Mouse (Mus musculus): ENCODE data around the gene Tnpo1. TPM values are rescaled to one million over a fixed set of nuclear protein-coding genes. Genes with fewer than 3 reads are reported as not detected.
A peak's percentile ranks its signal among the peaks of the same experiment; 100 is the strongest.

Gene Tnpo1
- polyA plus RNA-seq, 1 experiment from 2014 or later: 46.5 TPM

- peaks cover 3% of the 10 kb centered on the region; the same call in 1 of the 2 replicates for H3K4me1 ChIP-seq (ENCODE audit: insufficient read depth)
- WGBS: 62% methylated on average over 4 of the region's 4 CpGs
These were observed 10.6 kb downstream of the Tnpo1 start for GRCm38 (mm10) chr13:98915591-98915990.

GRCm38 (mm10) chr13:98914844-98915212, 11.4 kb downstream of the Tnpo1 start:
- no peaks in the 10 kb centered on the region for H3K9me3 ChIP-seq (ENCODE audit: low read depth, low read length)
- no peak for ATAC-seq (ENCODE audit: insufficient read depth)
- no peak overlapping the region for H3K27ac ChIP-seq (ENCODE audit: low read depth)
- peaks cover 13% of the 10 kb centered on the region; the same call in 1 of the 2 replicates for H3K36me3 ChIP-seq (ENCODE audit: insufficient read depth)
- H3K4me3 ChIP-seq (ENCODE audit: low read depth, low read length): no peak overlapping the region
- H3K27me3 ChIP-seq (ENCODE audit: insufficient read depth, low read length): no peaks in the 10 kb centered on the region
- peaks cover 3% of the 10 kb centered on the region; the same call in 1 of the 2 replicates for H3K4me1 ChIP-seq (ENCODE audit: insufficient read depth)
- 69% methylated on average over 5 of the region's 5 CpGs for WGBS
- no peak overlapping the region for H3K9ac ChIP-seq
- TF ChIP-seq CTCF (IDR thresholded peaks at IDR 0.05; ENCODE audit: low read depth): no peak
- H3K4me2 ChIP-seq: no peak overlapping the region
- DNase-seq: no peak

More at GRCm38 (mm10) chr13:98915591-98915990, 10.6 kb downstream of the Tnpo1 start:
- peaks cover 13% of the 10 kb centered on the region; the same call in 1 of the 2 replicates for H3K36me3 ChIP-seq (ENCODE audit: insufficient read depth)
- H3K27ac ChIP-seq (ENCODE audit: low read depth): no peak overlapping the region
- no peak for TF ChIP-seq CTCF (IDR thresholded peaks at IDR 0.05; ENCODE audit: low read depth)
- H3K4me2 ChIP-seq: no peak overlapping the region
- DNase-seq: no peak
- no peak overlapping the region for H3K4me3 ChIP-seq (ENCODE audit: low read depth, low read length)
- no peaks in the 10 kb centered on the region for H3K27me3 ChIP-seq (ENCODE audit: insufficient read depth, low read length)
- no peak overlapping the region for H3K9ac ChIP-seq
- ATAC-seq (ENCODE audit: insufficient read depth): no peak
- no peaks in the 10 kb centered on the region for H3K9me3 ChIP-seq (ENCODE audit: low read depth, low read length)

GRCm38 (mm10) chr13:98914010-98914843, 12.0 kb downstream of the Tnpo1 start:
- Histone ChIP-seq H3K9me3 (ENCODE audit: low read depth, low read length) (no peaks in the 10 kb centered on the region), H3K36me3 (ENCODE audit: insufficient read depth) (peaks cover 9% of the 10 kb centered on the region; the same call in 1 of the 2 replicates), H3K4me3 (ENCODE audit: low read depth, low read length) (no peak overlapping the region), H3K27me3 (ENCODE audit: insufficient read depth, low read length) (no peaks in the 10 kb centered on the region), H3K27ac (ENCODE audit: low read depth) (no peak overlapping the region), H3K4me1 (ENCODE audit: insufficient read depth) (peaks cover 3% of the 10 kb centered on the region; the same call in 1 of the 2 replicates), H3K4me2 (no peak overlapping the region), H3K9ac (no peak overlapping the region)
- ATAC-seq (ENCODE audit: insufficient read depth) (0 out of 2 replicates have a peak, but pooled peaks have one; percentile 44), DNase-seq (peak; percentile 31)
- TF ChIP-seq CTCF (IDR thresholded peaks at IDR 0.05; ENCODE audit: low read depth): no peak
- WGBS: 64% methylated on average over 14 of the region's 14 CpGs

- no peak overlapping the region for H3K4me3 ChIP-seq (ENCODE audit: low read depth, low read length)
- ATAC-seq (ENCODE audit: insufficient read depth) (no peak), DNase-seq (no peak)
- H3K4me1 ChIP-seq (ENCODE audit: insufficient read depth): peaks cover 3% of the 10 kb centered on the region; the same call in 1 of the 2 replicates
- H3K36me3 ChIP-seq (ENCODE audit: insufficient read depth): peaks cover 5% of the 10 kb centered on the region; the same call in 1 of the 2 replicates
- H3K9ac ChIP-seq: no peak overlapping the region
- H3K27ac ChIP-seq (ENCODE audit: low read depth): no peak overlapping the region
- H3K4me2 ChIP-seq: no peak overlapping the region
- TF ChIP-seq CTCF (IDR thresholded peaks at IDR 0.05; ENCODE audit: low read depth): no peak
- H3K27me3 ChIP-seq (ENCODE audit: insufficient read depth, low read length): no peaks in the 10 kb centered on the region
- 59% methylated on average over 7 of the region's 7 CpGs for WGBS
- no peaks in the 10 kb centered on the region for H3K9me3 ChIP-seq (ENCODE audit: low read depth, low read length)
These were observed 13.0 kb downstream of the Tnpo1 start for GRCm38 (mm10) chr13:98913196-98913595.

- ATAC-seq (ENCODE audit: insufficient read depth) (no peak), DNase-seq (no peak)
- Histone ChIP-seq H3K9me3 (ENCODE audit: low read depth, low read length) (no peaks in the 10 kb centered on the region), H3K4me3 (ENCODE audit: low read depth, low read length) (no peak overlapping the region), H3K4me2 (no peak overlapping the region), H3K9ac (no peak overlapping the region), H3K36me3 (ENCODE audit: insufficient read depth) (no peaks in the 10 kb centered on the region; the same call in 1 of the 2 replicates), H3K4me1 (ENCODE audit: insufficient read depth) (peaks cover 3% of the 10 kb centered on the region; the same call in 1 of the 2 replicates), H3K27ac (ENCODE audit: low read depth) (no peak overlapping the region), H3K27me3 (ENCODE audit: insufficient read depth, low read length) (no peaks in the 10 kb centered on the region)
- no peak for TF ChIP-seq CTCF (IDR thresholded peaks at IDR 0.05; ENCODE audit: low read depth)
- 56% methylated on average over 8 of the region's 8 CpGs for WGBS
These were observed 13.6 kb downstream of the Tnpo1 start for GRCm38 (mm10) chr13:98912602-98913001.

GRCm38 (mm10) chr13:98910801-98911200, 15.4 kb downstream of the Tnpo1 start:
- Histone ChIP-seq H3K27ac (ENCODE audit: low read depth) (no peak overlapping the region), H3K36me3 (ENCODE audit: insufficient read depth) (no peaks in the 10 kb centered on the region; the same call in 1 of the 2 replicates), H3K9me3 (ENCODE audit: low read depth, low read length) (no peaks in the 10 kb centered on the region), H3K4me3 (ENCODE audit: low read depth, low read length) (no peak overlapping the region), H3K9ac (no peak overlapping the region), H3K4me1 (ENCODE audit: insufficient read depth) (peaks cover 3% of the 10 kb centered on the region; the same call in 1 of the 2 replicates), H3K27me3 (ENCODE audit: insufficient read depth, low read length) (no peaks in the 10 kb centered on the region), H3K4me2 (no peak overlapping the region)
- DNase-seq (no peak), ATAC-seq (ENCODE audit: insufficient read depth) (no peak)
- TF ChIP-seq CTCF (IDR thresholded peaks at IDR 0.05; ENCODE audit: low read depth): no peak
- WGBS: 71% methylated on average over 3 of the region's 3 CpGs

GRCm38 (mm10) chr13:98904608-98905007, 21.6 kb downstream of the Tnpo1 start:
- H3K4me2 ChIP-seq: no peak overlapping the region
- ATAC-seq (ENCODE audit: insufficient read depth): no peak
- DNase-seq: no peak

More at GRCm38 (mm10) chr13:98904608-98905007, 21.6 kb downstream of the Tnpo1 start:
- H3K9ac ChIP-seq: no peak overlapping the region
- H3K4me1 ChIP-seq (ENCODE audit: insufficient read depth): no peaks in the 10 kb centered on the region
- H3K9me3 ChIP-seq (ENCODE audit: low read depth, low read length): peaks cover 3% of the 10 kb centered on the region; the same call in 1 of the 2 replicates
- WGBS: 92% methylated on average over 2 of the region's 2 CpGs
- no peak overlapping the region for H3K4me3 ChIP-seq (ENCODE audit: low read depth, low read length)
- TF ChIP-seq CTCF (IDR thresholded peaks at IDR 0.05; ENCODE audit: low read depth): no peak
- H3K27ac ChIP-seq (ENCODE audit: low read depth): no peak overlapping the region
- H3K36me3 ChIP-seq (ENCODE audit: insufficient read depth): peaks cover 18% of the 10 kb centered on the region
- no peaks in the 10 kb centered on the region for H3K27me3 ChIP-seq (ENCODE audit: insufficient read depth, low read length)
